Mouse (Mus musculus): ENCODE data around the gene Ryr1.

The Ryr1 gene

GRCm38 (mm10) chr7:29084411-29084810 is 40.6 kb downstream of the Ryr1 start:
- 90% methylated on average over 3 of the region's 3 CpGs for WGBS

DNA sequence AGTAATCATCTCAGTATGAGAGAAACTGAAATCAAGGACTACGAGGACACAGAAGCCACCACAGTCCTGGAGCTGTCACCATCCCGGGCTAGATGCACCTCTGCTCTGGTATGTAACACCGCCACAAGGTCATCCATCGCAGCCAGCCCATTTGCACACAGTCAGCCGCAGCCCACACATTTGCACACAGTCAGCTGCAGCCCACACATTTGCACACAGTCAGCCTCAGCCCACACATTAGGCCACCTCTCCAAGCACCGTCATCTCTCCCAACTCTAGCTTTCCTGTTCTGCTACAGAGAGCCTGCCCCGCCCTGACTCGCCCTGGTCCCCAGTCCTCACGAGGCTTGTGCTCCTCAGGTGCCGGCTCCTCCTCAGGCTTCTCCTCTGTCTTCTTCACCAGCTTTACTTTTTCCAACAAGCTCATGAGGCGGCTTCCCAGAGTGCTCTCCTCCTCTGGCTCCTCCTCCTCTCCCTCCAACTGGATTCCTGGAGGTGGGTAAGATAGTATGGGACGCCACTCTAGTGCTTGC is 45.5 kb downstream of the Ryr1 start:
- WGBS, result 74% methylated on average over 12 of the region's 12 CpGs

DNA sequence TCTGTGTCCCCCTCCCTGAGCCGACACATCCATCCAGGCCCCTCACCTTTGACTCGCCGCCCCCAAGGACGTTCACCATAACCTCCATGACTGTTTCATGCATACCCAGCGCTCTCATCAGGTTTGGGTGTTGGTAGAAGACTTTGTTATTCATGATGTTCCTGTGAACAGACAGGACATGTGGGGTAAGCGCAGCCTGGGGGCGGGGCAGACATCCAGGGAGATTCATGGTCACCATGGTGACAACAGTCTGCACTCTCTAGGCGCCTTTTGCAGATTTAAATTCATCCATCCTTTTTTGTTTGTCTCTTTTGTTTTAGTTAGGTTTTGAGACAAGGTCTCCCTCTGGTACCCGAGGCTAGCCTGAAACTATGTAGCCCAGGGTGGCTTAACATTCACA is 48.0 kb downstream of the Ryr1 start:
- WGBS, result 63% methylated on average over 9 of the region's 9 CpGs

- 81% methylated on average over 6 of the region's 6 CpGs for WGBS
Observed at GRCm38 (mm10) chr7:29075208-29075607, 49.8 kb downstream of the Ryr1 start.

DNA sequence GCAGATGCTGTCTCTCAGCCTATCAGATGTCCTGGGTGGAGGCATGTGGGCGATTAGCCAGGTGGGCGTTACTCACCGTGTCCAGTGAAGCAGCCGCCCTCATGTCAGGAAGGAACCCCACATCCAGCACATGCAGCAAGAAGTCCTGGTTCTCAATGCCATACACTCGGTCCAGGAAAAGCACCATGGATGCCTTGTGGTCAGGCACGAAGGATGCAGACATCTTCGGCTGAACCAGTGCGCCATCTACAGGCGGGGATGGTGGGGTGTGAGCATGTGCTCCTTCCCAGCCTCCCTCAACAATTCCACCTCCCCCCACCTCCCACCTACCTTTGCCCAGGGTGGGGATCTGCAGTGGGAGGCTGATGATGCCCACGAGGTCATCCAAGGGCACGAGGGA is 52.3 kb downstream of the Ryr1 start:
- WGBS, result 30% methylated on average over 11 of the region's 11 CpGs

- WGBS, result 5% methylated on average over 42 of the region's 42 CpGs
Observed at GRCm38 (mm10) chr7:29071169-29071891, 53.6 kb downstream of the Ryr1 start.

- WGBS, result 39% methylated on average over 12 of the region's 12 CpGs
Observed at GRCm38 (mm10) chr7:29070364-29071168, 54.4 kb downstream of the Ryr1 start.

GRCm38 (mm10) chr7:29067758-29068157 is 57.2 kb downstream of the Ryr1 start:
- WGBS, result 45% methylated on average over 15 of the region's 15 CpGs

DNA sequence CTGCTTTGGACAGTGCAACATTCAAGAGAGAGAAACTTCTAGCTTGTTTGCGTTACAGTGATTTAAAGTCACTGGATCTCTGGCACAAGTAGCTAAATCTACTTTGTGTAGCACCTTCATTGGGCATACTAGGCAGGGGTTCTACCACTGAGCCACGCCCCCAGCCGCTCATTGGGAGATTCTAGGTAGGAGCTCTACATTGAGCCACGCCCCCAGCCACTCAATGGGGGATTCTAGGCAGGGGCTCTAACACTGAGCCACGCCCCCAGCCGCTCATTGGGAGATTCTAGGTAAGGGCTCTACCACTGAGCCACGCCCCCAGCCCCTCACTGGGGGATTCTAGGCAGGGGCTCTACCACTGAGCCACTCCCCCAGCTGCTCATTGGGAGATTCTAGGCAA is 61.5 kb downstream of the Ryr1 start:
- WGBS, result 74% methylated on average over 7 of the region's 7 CpGs

- 9% methylated on average over 19 of the region's 19 CpGs for WGBS
Observed at GRCm38 (mm10) chr7:29061522-29062037, 63.4 kb downstream of the Ryr1 start.

DNA sequence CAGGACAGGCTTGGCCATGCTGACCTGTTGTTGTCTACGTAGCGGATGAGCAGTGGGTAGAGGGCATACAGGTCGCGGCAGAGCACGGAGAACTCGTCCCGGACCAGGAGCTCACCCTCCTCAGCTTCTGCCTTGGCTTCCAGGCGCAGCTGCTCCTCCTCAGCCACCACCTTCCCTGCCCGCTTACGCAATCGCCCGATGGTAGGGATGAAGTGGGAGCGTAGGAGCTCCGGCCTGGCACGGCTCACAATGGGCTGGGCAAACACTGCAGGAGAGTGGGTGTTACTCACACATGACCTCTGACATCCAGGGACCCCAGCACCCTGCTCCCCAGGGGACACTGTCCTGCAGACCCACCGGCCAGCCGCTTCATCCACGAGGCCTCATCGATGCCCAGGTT is 65.5 kb downstream of the Ryr1 start:
- 92% methylated on average over 19 of the region's 19 CpGs for WGBS

DNA sequence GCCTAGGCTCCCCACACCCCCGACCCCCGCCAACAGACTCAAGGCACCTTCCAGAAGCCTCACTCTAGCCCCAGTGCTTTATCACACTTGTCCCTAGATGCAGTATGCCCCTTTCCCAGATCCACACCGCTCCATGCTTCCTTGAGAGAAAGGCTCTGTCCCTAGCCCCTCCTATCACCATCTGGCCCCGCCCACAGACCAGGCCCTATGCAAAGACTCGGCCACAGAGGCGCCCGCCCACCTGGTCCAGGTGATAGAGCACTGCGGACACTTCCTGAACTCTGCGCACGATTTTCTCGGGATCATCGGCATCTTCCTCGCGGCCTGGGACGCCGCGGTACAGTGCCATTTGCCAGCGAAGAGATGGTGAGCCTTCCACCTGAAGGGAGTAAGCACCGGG is 72.2 kb downstream of the Ryr1 start:
- WGBS, result 15% methylated on average over 19 of the region's 19 CpGs

DNA sequence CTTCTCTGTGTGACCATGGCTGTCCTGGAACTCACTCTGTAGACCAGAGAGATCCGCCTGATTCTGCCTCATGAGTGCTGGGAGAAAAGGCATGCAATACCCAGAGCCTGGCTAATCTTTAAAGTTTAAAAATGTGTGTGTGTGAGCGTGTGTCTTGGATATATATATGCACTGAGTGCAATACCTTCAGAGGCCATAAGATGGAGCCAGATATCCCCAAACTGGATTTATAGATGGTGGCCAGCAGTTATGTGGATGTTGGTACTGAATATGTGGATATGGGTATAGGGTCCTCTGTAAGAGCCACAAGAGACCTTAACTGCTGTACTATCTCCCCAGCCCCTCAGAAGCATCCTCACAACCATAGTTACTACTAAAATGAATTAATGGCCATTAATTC is 74.2 kb downstream of the Ryr1 start:
- 33% methylated on average over 2 of the region's 2 CpGs for WGBS

- WGBS, result 82% methylated on average over 11 of the region's 11 CpGs
Observed at GRCm38 (mm10) chr7:29048615-29049014, 76.4 kb downstream of the Ryr1 start.

DNA sequence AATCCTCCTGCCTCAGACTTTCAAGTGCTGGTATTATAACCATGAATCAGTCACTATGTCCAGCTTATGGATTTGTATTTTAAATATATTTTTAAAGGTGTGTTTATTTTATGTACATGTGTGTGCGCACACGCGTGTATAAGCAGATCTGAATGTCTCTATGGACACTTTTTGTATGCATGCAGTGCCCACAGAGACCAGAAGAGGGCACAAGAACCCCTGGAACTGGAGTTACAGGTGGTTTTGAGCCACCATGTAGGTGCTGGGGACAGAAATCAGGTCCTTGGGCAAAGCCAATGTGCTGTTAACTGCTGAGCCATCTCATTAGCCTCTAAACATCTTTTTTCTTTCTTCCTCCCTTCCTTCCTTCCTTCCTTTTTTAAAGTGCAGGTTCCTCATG is 76.9 kb downstream of the Ryr1 start:
- WGBS, result 86% methylated on average over 3 of the region's 3 CpGs

- WGBS, result 18% methylated on average over 12 of the region's 12 CpGs
Observed at GRCm38 (mm10) chr7:29046533-29046932, 78.4 kb downstream of the Ryr1 start.

- 53% methylated on average over 9 of the region's 9 CpGs for WGBS
Observed at GRCm38 (mm10) chr7:29044302-29044701, 80.7 kb downstream of the Ryr1 start.

- 40% methylated on average over 11 of the region's 11 CpGs for WGBS
Observed at GRCm38 (mm10) chr7:29043674-29044057, 81.3 kb downstream of the Ryr1 start.

GRCm38 (mm10) chr7:29043016-29043673 is 81.8 kb downstream of the Ryr1 start:
- WGBS, result 26% methylated on average over 19 of the region's 19 CpGs

DNA sequence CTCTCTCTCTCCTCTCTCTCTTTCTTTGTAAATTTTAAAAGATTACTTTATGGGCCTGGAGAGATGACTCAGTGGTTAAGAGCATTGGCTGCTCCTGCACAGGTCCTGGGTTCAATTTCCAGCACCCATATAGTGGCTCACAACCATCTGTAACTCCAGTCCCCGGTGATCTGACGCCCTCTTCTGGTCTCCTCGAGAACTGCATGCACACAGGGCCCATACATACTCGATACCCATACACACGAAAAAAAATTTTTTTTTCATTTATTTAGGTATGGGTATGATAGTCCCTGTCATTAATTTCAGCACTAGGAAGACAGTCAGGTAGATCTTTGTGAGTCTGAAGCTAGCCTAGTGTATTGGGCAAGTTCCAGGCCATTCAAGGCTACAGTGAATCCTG is 83.8 kb downstream of the Ryr1 start:
- WGBS, result 80% methylated on average over 5 of the region's 5 CpGs

DNA sequence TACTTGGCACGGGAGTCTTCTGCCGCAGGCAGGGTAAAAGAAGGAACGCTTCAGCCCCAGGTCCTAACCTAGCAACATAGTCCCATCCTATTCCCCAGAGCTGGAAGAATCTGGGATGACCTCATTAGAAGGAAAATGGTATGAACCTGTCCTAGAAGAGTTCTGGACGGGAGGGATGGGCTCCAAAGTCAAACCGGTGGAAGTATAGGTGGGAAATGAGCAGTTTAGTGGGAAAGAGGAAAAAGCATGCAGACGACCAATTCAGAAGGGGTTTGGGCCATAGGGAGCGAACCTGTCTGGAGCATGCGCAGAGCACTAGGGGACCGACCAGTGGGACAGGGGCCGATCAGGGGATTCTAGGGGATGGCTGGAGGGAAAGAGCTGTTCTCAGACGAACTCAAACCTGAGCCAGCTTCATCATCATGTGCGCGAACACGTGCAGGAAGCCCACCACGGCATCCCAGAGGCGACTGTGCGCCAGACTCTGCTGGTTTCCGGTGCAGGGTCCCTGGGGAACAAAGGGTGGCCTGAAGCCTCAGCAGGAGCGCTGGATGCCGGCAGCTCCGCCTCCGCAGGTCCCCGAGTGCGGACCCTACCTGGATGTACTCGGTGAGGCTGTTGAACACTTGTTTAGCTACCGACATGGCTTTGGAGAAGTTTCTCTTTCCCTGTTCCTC is 84.9 kb downstream of the Ryr1 start:
- WGBS, result 4% methylated on average over 26 of the region's 26 CpGs

DNA sequence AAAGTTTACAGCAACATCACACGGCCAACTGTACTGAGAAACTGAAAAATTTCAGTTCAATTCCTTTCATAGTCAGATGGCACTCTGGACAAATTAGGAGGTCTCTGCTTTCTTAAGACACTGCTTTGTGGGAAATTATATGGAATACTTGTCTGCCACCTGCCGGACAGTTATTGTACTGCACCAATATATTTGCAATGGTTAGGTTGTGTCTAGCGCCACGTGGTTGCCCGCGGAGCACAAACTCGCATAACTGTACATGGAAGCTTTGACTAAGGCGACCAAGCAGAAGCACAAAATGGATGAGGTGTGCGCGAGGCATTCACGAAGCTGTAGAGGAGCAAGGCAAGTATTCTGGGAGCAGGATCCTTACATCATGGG is 85.4 kb downstream of the Ryr1 start:
- WGBS, result 1% methylated on average over 11 of the region's 11 CpGs

Data from cerebral cortex, adult 2 months (tissue).